Mouse (Mus musculus): ENCODE measurements at regions not wholly inside any gene's neighbourhood (a gene's known extent, or its start where the extent isn't known, plus 50 kb on each side); places are given as distances from the start of the nearest gene placed in this dataset.
A peak's percentile ranks its signal among the peaks of the same experiment; 100 is the strongest.

- DNase-seq (ENCODE audit: low spot score) = no peak
Measured at GRCm38 (mm10) chr14:55301996-55302395, 80.2 kb downstream of the Dhrs2 start.

DNA sequence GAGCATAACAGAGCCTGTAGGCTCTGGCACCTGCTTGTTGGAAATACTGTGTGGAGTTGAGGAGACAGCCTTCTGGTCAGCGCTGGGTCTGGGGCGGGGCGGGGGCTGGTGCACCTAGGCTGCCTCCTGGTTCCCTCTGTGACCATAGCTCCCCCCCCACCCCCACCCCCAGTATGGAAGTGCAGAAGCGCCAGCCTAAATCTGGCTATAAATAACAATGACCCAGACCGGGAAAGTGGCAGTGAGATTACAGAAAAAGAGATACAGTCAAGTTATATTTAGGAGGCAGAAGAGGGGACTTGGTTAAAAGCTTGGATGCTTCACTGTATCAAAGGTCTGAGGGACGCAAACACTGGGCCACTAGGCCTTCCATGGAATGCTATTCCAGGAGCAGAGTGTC lies 91.8 kb downstream of the Dhrs2 start:
- no peak for DNase-seq (ENCODE audit: low spot score)

GRCm38 (mm10) chr14:55323897-55324296 lies 102.1 kb downstream of the Dhrs2 start:
- DNase-seq (ENCODE audit: low spot score) = no peak

- no peak for DNase-seq (ENCODE audit: low spot score)
Measured at GRCm38 (mm10) chr14:55324335-55324734, 102.5 kb downstream of the Dhrs2 start.

DNA sequence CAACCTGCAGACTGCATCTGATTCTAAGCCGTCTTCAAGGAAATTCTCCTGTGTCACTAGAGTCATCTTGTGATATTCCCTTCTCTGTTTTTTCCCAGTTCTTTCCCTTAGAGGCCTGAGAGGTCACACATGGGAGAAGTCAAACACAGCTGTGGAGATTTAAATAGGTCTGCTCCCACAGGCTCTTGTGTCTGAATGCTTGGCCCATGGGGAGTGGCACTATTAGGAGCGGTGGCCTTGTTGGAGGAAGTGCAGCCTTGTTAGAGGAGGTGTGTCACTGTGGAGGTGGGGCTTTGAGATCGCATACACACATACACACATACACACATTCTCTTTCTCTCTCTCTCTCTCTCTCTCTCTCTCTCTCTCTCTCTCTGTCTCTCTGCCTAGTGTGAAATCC lies 112.0 kb downstream of the Dhrs2 start:
- no peak for DNase-seq (ENCODE audit: low spot score)

GRCm38 (mm10) chr14:55334305-55334704 lies 112.5 kb downstream of the Dhrs2 start:
- DNase-seq (ENCODE audit: low spot score) = no peak

GRCm38 (mm10) chr14:55335586-55335985 lies 113.8 kb downstream of the Dhrs2 start:
- DNase-seq (ENCODE audit: low spot score) = no peak

GRCm38 (mm10) chr14:55336451-55337195 lies 114.8 kb downstream of the Dhrs2 start:
- no peak for DNase-seq (ENCODE audit: low spot score)

DNA sequence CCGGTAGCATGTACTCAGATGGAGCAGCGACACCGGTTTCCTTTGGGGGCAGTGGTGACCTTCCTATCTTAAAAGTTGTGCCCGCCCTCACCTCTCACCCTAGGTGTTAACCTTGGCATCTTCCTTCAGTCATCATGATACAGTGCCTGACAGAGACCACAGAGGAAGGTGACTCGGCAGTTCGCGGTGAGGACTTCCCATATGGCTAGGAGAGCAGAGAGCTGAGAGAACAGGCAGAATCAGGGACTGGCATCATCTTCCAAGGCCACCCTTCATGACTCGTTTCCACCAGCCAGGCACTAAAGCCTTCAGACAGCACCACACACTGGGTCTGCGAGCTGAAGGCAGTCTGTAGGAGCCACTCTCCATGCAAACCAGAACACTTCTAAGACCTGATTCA lies 116.2 kb downstream of the Dhrs2 start:
- DNase-seq (ENCODE audit: low spot score) = no peak

DNA sequence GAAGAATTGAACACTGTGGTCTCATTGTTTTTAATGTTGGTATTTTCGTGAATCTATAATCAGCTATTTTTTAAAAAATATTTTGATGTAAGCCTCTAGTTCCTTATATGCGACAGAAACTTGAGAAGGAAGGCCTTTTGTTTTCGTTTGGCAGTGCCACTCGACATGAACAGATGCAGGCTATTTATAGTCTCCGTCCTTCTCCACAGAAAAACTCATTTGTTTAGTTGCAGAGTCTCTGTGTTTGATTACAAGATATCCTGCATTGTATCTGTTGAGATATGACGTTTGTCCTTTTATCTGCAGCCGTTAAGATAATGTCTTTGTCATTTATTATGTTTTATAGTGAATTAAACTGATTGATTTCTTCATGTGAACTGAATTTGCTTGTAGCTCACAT lies 116.7 kb downstream of the Dhrs2 start:
- DNase-seq (ENCODE audit: low spot score) = no peak

DNA sequence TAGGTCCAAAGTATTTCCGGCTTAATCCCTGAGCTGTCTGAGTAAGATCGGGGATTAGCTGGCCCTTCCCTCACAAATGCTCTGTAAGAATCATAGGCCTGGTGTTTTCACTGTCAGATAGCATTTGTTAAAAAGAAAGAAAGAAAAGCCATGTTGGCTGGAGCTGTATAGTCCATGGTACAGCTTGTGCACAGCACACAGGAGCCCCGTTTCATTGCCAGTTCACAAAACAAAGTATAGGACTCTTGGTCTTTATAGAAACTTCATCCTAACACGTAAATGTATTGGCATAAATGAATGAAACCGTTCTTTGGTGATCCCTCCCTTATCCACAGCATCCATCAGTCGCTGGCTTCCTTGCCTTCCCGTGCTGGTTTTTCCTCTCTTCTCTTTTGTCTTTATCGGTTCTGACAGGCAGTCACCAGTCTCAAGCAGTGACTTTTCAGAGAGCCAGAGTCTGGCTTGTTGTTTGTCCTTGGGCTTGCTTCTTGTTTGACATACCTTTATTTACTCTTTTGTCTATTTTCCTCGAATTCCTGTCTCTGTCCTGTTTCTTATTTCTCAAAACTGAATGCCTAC lies 117.3 kb downstream of the Dhrs2 start:
- no peak for DNase-seq (ENCODE audit: low spot score)

DNA sequence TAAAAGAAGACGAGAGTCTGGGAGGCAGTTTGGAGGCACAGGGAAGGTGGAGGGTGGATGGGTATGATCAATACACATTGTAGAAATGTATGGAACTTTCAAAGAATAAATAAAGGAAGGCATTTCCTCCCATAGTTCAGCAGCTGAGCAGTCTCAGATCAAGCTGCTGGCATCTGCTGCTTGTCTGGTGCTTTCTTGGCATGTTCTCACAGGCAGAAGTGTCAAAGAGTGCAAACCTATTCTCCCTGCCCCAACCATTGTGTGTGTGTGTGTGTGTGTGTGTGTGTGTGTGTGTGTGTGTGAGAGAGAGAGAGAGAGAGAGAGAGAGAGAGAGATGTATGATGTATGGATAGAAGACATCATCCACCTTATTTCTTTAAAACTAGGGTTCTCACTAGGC lies 121.5 kb downstream of the Dhrs2 start:
- DNase-seq (ENCODE audit: low spot score) = no peak

DNA sequence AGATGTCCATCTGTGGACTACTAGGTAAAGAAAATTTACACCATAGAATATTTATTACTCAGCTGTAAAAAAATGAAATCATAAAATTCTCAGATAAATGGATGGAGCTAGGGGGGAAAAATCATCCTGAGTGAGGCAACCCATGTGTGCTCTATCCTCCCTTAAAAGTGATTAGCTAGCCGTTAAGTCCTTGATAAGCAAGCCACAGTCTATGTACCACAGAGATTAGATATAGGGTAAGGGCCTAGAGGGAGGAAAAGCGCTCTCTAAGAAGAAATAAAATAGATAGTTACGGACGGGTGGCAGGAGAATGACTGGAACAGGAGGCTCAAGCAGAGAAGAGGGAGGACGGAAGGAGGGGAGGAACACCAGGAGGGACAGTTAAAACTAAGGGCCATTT lies 122.1 kb downstream of the Dhrs2 start:
- no peak for DNase-seq (ENCODE audit: low spot score)

DNA sequence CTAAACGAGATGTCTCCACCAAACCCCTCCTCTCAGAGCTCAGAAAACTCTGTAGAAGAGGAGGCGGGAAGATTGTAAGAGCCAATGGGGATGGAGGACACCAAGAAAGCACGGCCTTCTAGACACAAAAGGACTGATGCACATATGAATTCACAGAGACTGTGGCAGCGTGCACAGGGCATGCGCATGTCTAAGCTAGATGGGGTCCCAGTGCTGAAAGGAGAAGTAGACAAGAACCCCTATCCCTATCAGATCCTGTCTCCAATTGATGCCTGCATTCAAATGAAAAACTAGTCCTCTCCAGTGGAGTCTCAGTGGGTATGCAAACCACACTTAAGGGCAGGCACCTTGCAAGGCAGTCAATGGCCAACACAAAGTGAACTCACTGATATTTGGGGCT lies 123.3 kb downstream of the Dhrs2 start:
- no peak for DNase-seq (ENCODE audit: low spot score)

GRCm38 (mm10) chr14:55348098-55348497 lies 126.3 kb downstream of the Dhrs2 start:
- DNase-seq (ENCODE audit: low spot score) = no peak

GRCm38 (mm10) chr14:55357258-55357657 lies 121.3 kb upstream of the Dhrs4 start:
- no peak for DNase-seq (ENCODE audit: low spot score)

DNA sequence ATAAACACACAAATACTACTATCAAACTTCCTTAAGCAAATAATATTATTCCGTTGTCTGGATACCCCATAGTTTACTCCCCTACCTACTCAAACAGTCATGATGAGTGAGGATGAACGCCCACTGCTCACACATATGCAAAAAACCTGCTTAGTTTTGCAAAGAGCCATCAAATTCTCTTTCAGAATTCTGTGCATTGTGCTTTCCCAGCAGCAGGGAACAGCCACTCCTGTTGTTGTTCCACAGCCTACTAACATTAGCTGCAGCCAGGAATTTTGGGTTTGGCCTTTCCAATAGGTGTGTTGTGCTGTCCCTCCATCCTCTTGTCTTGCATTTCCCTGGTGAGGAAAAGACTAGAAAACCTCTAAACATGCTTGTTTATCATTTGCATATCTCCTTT lies 120.1 kb upstream of the Dhrs4 start:
- DNase-seq (ENCODE audit: low spot score) = no peak

DNA sequence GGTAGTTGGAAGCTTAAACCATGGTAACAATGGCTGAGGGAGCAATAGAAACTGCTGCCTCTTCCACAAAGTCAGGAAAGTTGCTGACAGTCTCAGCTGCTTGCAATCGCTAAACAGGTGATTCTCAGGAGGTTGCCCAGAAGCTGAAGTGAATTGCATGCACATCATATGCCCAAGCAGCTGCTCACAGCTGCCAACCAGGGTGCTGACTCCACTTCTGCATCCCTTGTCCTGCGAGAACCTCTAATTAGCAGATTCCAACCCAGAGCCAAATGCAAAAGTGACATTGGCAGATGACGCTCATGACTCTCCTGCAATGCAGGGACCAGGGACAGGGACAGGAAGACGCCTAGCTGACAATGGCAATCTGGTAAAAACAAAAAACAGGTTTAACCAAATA lies 116.2 kb upstream of the Dhrs4 start:
- DNase-seq (ENCODE audit: low spot score) = no peak

DNA sequence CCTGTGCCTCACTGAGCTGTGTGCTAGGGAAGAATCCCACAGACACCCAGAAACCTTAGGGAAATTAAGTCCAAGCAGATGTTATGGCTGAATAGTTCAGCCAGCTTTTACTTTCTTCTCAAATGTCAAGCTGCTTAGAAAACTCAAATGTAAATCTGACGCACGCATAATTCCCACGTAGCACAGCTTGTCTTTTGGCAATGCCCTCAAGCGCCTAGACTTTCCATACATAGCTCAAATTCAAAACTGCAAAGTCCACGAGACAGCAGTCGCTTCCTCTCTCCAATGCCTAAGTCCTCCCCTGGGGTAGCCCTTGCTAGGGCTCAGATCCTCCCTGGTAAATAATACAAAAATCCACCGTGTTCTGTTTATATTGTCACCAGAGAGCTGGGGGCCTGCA lies 115.8 kb upstream of the Dhrs4 start:
- DNase-seq (ENCODE audit: low spot score) = no peak

DNA sequence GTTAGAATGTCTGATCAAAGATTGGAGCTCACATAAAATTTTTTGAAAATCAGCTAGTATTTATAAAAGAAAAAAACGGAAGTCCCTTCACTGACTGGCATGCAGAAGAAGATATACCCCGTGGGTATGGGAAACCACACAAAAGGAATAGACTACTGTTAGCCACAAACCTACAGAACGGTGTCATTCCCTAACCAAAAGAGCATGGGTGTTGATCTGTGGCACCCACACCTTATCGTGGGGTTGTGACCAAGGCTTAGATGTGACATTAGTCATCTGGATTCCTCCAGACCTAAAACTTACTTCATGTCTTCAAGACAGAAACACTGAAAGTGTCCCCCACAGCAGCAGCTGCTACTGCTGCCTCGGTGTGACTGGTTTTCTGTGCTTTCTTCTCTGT lies 108.2 kb upstream of the Dhrs4 start:
- DNase-seq (ENCODE audit: low spot score) = no peak

GRCm38 (mm10) chr14:55372960-55373359 lies 105.6 kb upstream of the Dhrs4 start:
- DNase-seq (ENCODE audit: low spot score) = no peak

- DNase-seq (ENCODE audit: low spot score) = peak; percentile 20
Measured at GRCm38 (mm10) chr14:55386773-55387172, 91.8 kb upstream of the Dhrs4 start.

DNA sequence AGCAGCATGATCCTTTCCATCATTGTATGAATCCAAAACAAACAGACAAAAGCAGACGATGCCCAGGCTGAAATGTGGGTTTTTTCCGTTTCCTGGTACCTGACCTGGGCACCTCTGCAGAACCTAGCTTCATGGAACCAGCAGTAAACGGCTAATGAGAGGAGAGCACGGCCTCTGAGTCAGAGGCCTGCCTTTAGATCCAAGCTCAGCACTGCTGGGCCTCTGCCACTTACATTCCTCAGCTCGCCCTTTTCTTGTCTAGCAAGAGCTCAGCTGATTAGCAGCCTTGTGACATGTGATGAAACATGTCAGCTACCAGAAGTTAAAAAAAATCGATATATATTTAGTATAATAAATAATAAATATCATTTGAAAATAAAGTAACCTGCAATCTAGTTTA lies 91.2 kb upstream of the Dhrs4 start:
- DNase-seq (ENCODE audit: low spot score) = no peak

- no peak for DNase-seq (ENCODE audit: low spot score)
Measured at GRCm38 (mm10) chr14:55392390-55392789, 86.2 kb upstream of the Dhrs4 start.
